Mouse (Mus musculus): ENCODE results near the gene Rere. TPM values are rescaled to one million over a fixed set of nuclear protein-coding genes. Genes with fewer than 3 reads are reported as not detected.

Gene Rere
- total and polyA plus RNA-seq, 3 experiments: 3.1 to 36.5 (median 8.7) TPM

- in situ Hi-C loops (cut with MboI; ENCODE audit: low pct_ligation_motif_present, low pct_unique_long_range_greater_than_20kb, low sequenced_read_pairs): loop anchor here (10.0 kb wide), 1 partner anchor 198 kb away; no protein-coding TSS in a partner anchor
- peaks cover 16 to 28% of the 10 kb centered on the region in 2 experiments for H3K4me1 ChIP-seq (ENCODE audit: control insufficient read depth in 1 of 2, insufficient read depth in 2 of 2)
These were observed 14.7 kb upstream of the Rere start for GRCm38 (mm10) chr4:150266655-150267223.

GRCm38 (mm10) chr4:150268674-150269653 is 12.5 kb upstream of the Rere start:
- peak overlapping the region; percentile 67 for H3K27ac ChIP-seq (ENCODE audit: insufficient read depth, low read depth)
- H3K27me3 ChIP-seq (replicated peaks): no peaks in the 10 kb centered on the region
- H3K79me2 ChIP-seq (replicated peaks; ENCODE audit: control insufficient read depth, extremely low read depth, insufficient read depth, poor library complexity, severe bottlenecking): no peaks in the 10 kb centered on the region
- H3K4me3 ChIP-seq (replicated peaks in 1 of 3; ENCODE audit: low read depth in 2 of 3, low read length in 2 of 3, poor library complexity in 1 of 3): peak overlapping the region in 2 of 3 experiments; percentile 11 to 31
- peaks cover 24 to 47% of the 10 kb centered on the region in 2 experiments for H3K4me1 ChIP-seq (ENCODE audit: control insufficient read depth in 1 of 2, insufficient read depth in 2 of 2)
- no peak overlapping the region for H3K9ac ChIP-seq (ENCODE audit: insufficient read depth, low read depth)
- dilution Hi-C loops (cut with MboI; ENCODE audit: extremely low pct_ligation_motif_present, extremely low pct_unique_long_range_greater_than_20kb, low sequenced_read_pairs): no loop called here
- peak overlapping the region; percentile 89 for H3K4me2 ChIP-seq (ENCODE audit: insufficient read depth, low read depth, poor library complexity, severe bottlenecking)
- TF ChIP-seq ZMIZ1 (IDR thresholded peaks at IDR 0.05; ENCODE audit: low read depth, low read length): no peak
- TF ChIP-seq NRF1 (IDR thresholded peaks at IDR 0.05; ENCODE audit: low read depth, low read length): peak; percentile 69
- no peak for TF ChIP-seq MAFK (IDR thresholded peaks at IDR 0.05; ENCODE audit: insufficient replicate concordance, low read length)
- no peak for TF ChIP-seq POLR2A (IDR thresholded peaks at IDR 0.05; ENCODE audit: low read depth, low read length)
- TF ChIP-seq MYC (IDR thresholded peaks at IDR 0.05; ENCODE audit: low read depth, low read length): peak; percentile 55; the same call in 1 of the 2 replicates
- peak; percentile 2; the same call in 1 of the 2 replicates for TF ChIP-seq SMC3 (IDR thresholded peaks at IDR 0.05; ENCODE audit: low read depth, low read length)
- no peak for TF ChIP-seq EP300 (IDR thresholded peaks at IDR 0.05; ENCODE audit: low read length)
- no peak for TF ChIP-seq MEF2A (IDR thresholded peaks at IDR 0.05; ENCODE audit: borderline replicate concordance, low read depth, low read length)
- TF ChIP-seq USF1 (IDR thresholded peaks at IDR 0.05; ENCODE audit: low read depth, low read length): no peak
- peak; percentile 71; the same call in 1 of the 2 replicates for TF ChIP-seq MAX (IDR thresholded peaks at IDR 0.05; ENCODE audit: low read length)
- peak; percentile 49 for TF ChIP-seq BHLHE40 (IDR thresholded peaks at IDR 0.05; ENCODE audit: low read depth, low read length)
- in situ Hi-C loops (cut with MboI; ENCODE audit: low pct_ligation_motif_present, low pct_unique_long_range_greater_than_20kb, low sequenced_read_pairs): loop anchor here (10.0 kb wide), 1 partner anchor 196 kb away; no protein-coding TSS in a partner anchor
- H3K36me3 ChIP-seq (replicated peaks in 1 of 2; ENCODE audit: control insufficient read depth in 1 of 2, insufficient read depth in 1 of 2, low read length in 1 of 2): peaks cover 0 to 14% of the 10 kb centered on the region in 2 experiments
- no peaks in the 10 kb centered on the region for H3K9me3 ChIP-seq (replicated peaks; ENCODE audit: low read length)
- no peak for DNase-seq (ENCODE audit: extremely low read depth)

More at GRCm38 (mm10) chr4:150266655-150267223, 14.7 kb upstream of the Rere start:
- Histone ChIP-seq H3K27me3 (replicated peaks) (no peaks in the 10 kb centered on the region), H3K27ac (ENCODE audit: insufficient read depth, low read depth) (no peak overlapping the region), H3K4me2 (ENCODE audit: insufficient read depth, low read depth, poor library complexity, severe bottlenecking) (no peak overlapping the region), H3K4me3 (replicated peaks in 1 of 3; ENCODE audit: low read depth in 2 of 3, low read length in 2 of 3, poor library complexity in 1 of 3) (no peak overlapping the region), H3K9me3 (replicated peaks; ENCODE audit: low read length) (peaks cover 5% of the 10 kb centered on the region), H3K36me3 (replicated peaks in 1 of 2; ENCODE audit: control insufficient read depth in 1 of 2, insufficient read depth in 1 of 2, low read length in 1 of 2) (peaks cover 0 to 31% of the 10 kb centered on the region in 2 experiments), H3K9ac (ENCODE audit: insufficient read depth, low read depth) (no peak overlapping the region), H3K79me2 (replicated peaks; ENCODE audit: control insufficient read depth, extremely low read depth, insufficient read depth, poor library complexity, severe bottlenecking) (no peaks in the 10 kb centered on the region)
- DNase-seq (ENCODE audit: extremely low read depth): no peak
- dilution Hi-C loops (cut with MboI; ENCODE audit: extremely low pct_ligation_motif_present, extremely low pct_unique_long_range_greater_than_20kb, low sequenced_read_pairs): no loop called here
- TF ChIP-seq ZMIZ1 (IDR thresholded peaks at IDR 0.05; ENCODE audit: low read depth, low read length) (no peak), ZNF384 (IDR thresholded peaks at IDR 0.05; ENCODE audit: low read depth, low read length) (no peak), ELF1 (IDR thresholded peaks at IDR 0.05; ENCODE audit: low read depth, low read length) (no peak), MAFK (IDR thresholded peaks at IDR 0.05; ENCODE audit: insufficient replicate concordance, low read length) (0 out of 2 replicates have a peak, but pooled peaks have one; percentile 11), MAZ (IDR thresholded peaks at IDR 0.05; ENCODE audit: low read depth, low read length) (no peak), RAD21 (IDR thresholded peaks at IDR 0.05; ENCODE audit: low read depth, low read length) (no peak), USF1 (IDR thresholded peaks at IDR 0.05; ENCODE audit: low read depth, low read length) (no peak), PAX5 (IDR thresholded peaks at IDR 0.05; ENCODE audit: low read length) (no peak), NELFE (IDR thresholded peaks at IDR 0.05; ENCODE audit: low read depth, low read length) (no peak), USF2 (conservative IDR thresholded peaks at IDR 0.05; ENCODE audit: low read depth, low read length) (no peak), ZC3H11A (IDR thresholded peaks at IDR 0.05; ENCODE audit: low read depth, low read length) (no peak), NRF1 (IDR thresholded peaks at IDR 0.05; ENCODE audit: low read depth, low read length) (no peak), BHLHE40 (IDR thresholded peaks at IDR 0.05; ENCODE audit: low read depth, low read length) (peak; percentile 51), CTCF (conservative IDR thresholded peaks at IDR 0.05 in 1 of 2, IDR thresholded peaks at IDR 0.05 in 1 of 2; ENCODE audit: low read depth in 2 of 2, low read length in 2 of 2) (no peak), IRF4 (IDR thresholded peaks at IDR 0.05; ENCODE audit: low read depth, low read length) (no peak)

Measured in CH12.LX (cell line).